Mouse (Mus musculus) embryonic facial prominence, embryonic 14.5 days (tissue): ENCODE measurements around the gene Atxn3. TPM values are rescaled to one million over a fixed set of nuclear protein-coding genes. Genes with fewer than 3 reads are reported as not detected.

Experiments used
- ATAC-seq: fragments of 200-750 bp; cut with Nextera tagmentation; 2 replicates; pipeline ENCODE4 v1.8.0; 2017; ENCODE audit warnings: low read depth, moderate number of reproducible peaks, moderate TSS enrichment
- DNase-seq: peaks from one replicate; pipeline ENCODE4 v3.0.0-alpha.2; 2015; ENCODE audit warnings: low spot score
- H3K27ac ChIP-seq: fragments of 300-500 bp; sonication (generic); replicated peaks from 2 replicates; pipeline ENCODE4 v1.5.1; 2014; ENCODE audit warnings: low read depth, mild to moderate bottlenecking, low read length, moderate library complexity
- H3K27me3 ChIP-seq: fragments of 300-500 bp; sonication (generic); replicated peaks from 2 replicates; pipeline ENCODE4 v1.6.1; 2014; ENCODE audit warnings: low read length; ENCODE audit not compliant: control insufficient read depth, insufficient read depth
- H3K36me3 ChIP-seq: fragments of 300-500 bp; sonication (generic); 2 replicates; pipeline ENCODE4 v1.6.1; 2014; ENCODE audit warnings: low read length, mixed read lengths; ENCODE audit not compliant: control insufficient read depth, insufficient read depth
- H3K4me1 ChIP-seq: fragments of 300-500 bp; sonication (generic); 2 replicates; pipeline ENCODE4 v1.6.1; 2014; ENCODE audit warnings: antibody characterized with exemption, low read length; ENCODE audit not compliant: control insufficient read depth, insufficient read depth
- H3K4me2 ChIP-seq: fragments of 300-500 bp; sonication (generic); 2 replicates; pipeline ENCODE4 v1.6.1; 2014; ENCODE audit warnings: low read depth, mild to moderate bottlenecking, low read length, moderate library complexity, mixed read lengths
- H3K4me3 ChIP-seq: fragments of 300-500 bp; sonication (generic); 2 replicates; pipeline ENCODE4 v1.5.1; 2014; ENCODE audit warnings: low read depth, mild to moderate bottlenecking, low read length
- H3K9ac ChIP-seq: fragments of 300-500 bp; sonication (generic); 2 replicates; pipeline ENCODE4 v1.6.1; 2014; ENCODE audit warnings: low read depth, mild to moderate bottlenecking, low read length, moderate library complexity, mixed read lengths
- H3K9me3 ChIP-seq: fragments of 300-500 bp; sonication (generic); 2 replicates; pipeline ENCODE4 v1.6.1; 2016; ENCODE audit warnings: low read length; ENCODE audit not compliant: control insufficient read depth
- WGBS: fragments of 180-500 bp; shearing (Covaris S2); extraction: QIAGEN DNeasy Blood & Tissue Kit; methylation state at CpG from one replicate; pipeline ENCODE4 v1.1.7; 2014; 5-methylcytosine and 5-hydroxymethylcytosine counted together
- polyA plus RNA-seq: library from polyadenylated mRNA; unstranded; fragments of >200 nt; fragmentation: Nextera tagmentation; extraction: Ambion mirVana; gene quantifications from 2 replicates; pipeline ENCODE4 v1.2.1, GENCODE M21; 2014

Atxn3 gene
- polyA plus RNA-seq, 1 experiment from 2014 or later: 11.3 TPM

- peaks cover 21% of the 10 kb centered on the region for H3K4me1 ChIP-seq
- H3K27me3 ChIP-seq: 0 out of 2 replicates have a peak, but pooled peaks cover 2% of the 10 kb centered on the region
- no peak overlapping the region for H3K9ac ChIP-seq
- ATAC-seq (no peak), DNase-seq (no peak)
- no peak overlapping the region for H3K4me3 ChIP-seq
- WGBS: 93% methylated on average over 6 of the region's 6 CpGs
- H3K36me3 ChIP-seq: peaks cover 24% of the 10 kb centered on the region
- H3K4me2 ChIP-seq: no peak overlapping the region
- no peaks in the 10 kb centered on the region for H3K9me3 ChIP-seq
- no peak overlapping the region for H3K27ac ChIP-seq
These were observed 47.7 kb downstream of the Atxn3 start for GRCm38 (mm10) chr12:101910360-101910759.

GRCm38 (mm10) chr12:101905817-101906216 is 52.2 kb downstream of the Atxn3 start:
- 84% methylated on average over 12 of the region's 12 CpGs for WGBS
- Histone ChIP-seq H3K27ac (no peak overlapping the region), H3K36me3 (peaks cover 50% of the 10 kb centered on the region), H3K9me3 (no peaks in the 10 kb centered on the region), H3K27me3 (no peaks in the 10 kb centered on the region), H3K4me3 (no peak overlapping the region), H3K9ac (0 out of 2 replicates have a peak overlapping the region, but pooled peaks have one; percentile 11), H3K4me1 (peaks cover 4% of the 10 kb centered on the region; the same call in 1 of the 2 replicates), H3K4me2 (no peak overlapping the region)
- ATAC-seq (no peak), DNase-seq (no peak)

GRCm38 (mm10) chr12:101904906-101905305 is 53.1 kb downstream of the Atxn3 start:
- no peak for DNase-seq
- Histone ChIP-seq H3K9ac (no peak overlapping the region), H3K9me3 (no peaks in the 10 kb centered on the region), H3K4me3 (no peak overlapping the region), H3K36me3 (peaks cover 52% of the 10 kb centered on the region), H3K27me3 (no peaks in the 10 kb centered on the region), H3K4me2 (no peak overlapping the region), H3K27ac (no peak overlapping the region), H3K4me1 (no peaks in the 10 kb centered on the region)
- WGBS: 81% methylated on average over 4 of the region's 4 CpGs
- ATAC-seq: no peak

DNA sequence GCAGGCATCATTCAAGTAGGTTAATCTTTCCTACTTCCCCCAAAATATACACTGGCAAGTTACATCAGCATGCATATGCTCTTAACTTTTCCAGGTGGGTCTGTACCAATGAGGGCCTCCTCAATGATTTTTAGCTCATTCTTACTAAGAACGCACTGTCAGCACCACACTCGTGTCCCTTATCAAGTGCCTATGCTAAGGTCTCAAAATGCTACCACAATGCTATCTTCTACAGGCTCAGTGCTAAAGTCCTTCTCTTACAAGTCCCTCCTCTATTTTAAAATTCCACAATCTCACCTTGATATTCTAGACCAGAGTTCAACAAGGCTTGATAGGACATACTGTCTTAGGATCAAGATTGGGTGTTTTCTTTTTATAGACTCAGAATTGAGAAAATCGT is 53.9 kb downstream of the Atxn3 start:
- Histone ChIP-seq H3K9ac (no peak overlapping the region), H3K9me3 (no peaks in the 10 kb centered on the region), H3K27ac (no peak overlapping the region), H3K4me1 (no peaks in the 10 kb centered on the region), H3K4me2 (no peak overlapping the region), H3K27me3 (no peaks in the 10 kb centered on the region), H3K36me3 (peaks cover 50% of the 10 kb centered on the region), H3K4me3 (no peak overlapping the region)
- ATAC-seq: no peak
- WGBS: 95% methylated on average over 3 of the region's 3 CpGs
- no peak for DNase-seq

GRCm38 (mm10) chr12:101899671-101900245 is 58.3 kb downstream of the Atxn3 start:
- 84% methylated on average over 2 of the region's 2 CpGs for WGBS
- H3K9me3 ChIP-seq: no peaks in the 10 kb centered on the region

DNA sequence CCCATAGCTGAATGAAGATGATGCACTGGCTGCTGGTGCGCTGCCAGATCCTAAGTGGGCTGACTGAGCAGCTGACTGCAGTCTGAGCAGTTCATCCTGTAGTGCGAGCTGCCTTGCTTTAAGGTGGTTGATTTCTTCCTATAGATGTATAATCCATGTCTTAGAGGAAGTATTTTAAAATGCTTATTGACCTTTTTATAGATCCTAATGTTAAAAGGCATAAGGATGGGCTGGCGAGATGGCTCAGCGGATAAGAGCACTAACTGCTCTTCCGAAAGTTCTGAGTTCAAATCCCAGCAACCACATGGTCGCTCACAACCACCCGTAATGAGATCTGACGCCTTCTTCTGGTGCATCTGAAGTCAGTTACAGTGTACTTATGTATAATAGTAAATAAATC is 59.1 kb downstream of the Atxn3 start:
- Histone ChIP-seq H3K4me2 (no peak overlapping the region), H3K4me1 (no peaks in the 10 kb centered on the region), H3K9me3 (no peaks in the 10 kb centered on the region), H3K4me3 (no peak overlapping the region), H3K27ac (no peak overlapping the region), H3K36me3 (peaks cover 43% of the 10 kb centered on the region), H3K27me3 (no peaks in the 10 kb centered on the region), H3K9ac (no peak overlapping the region)
- ATAC-seq: no peak
- no peak for DNase-seq
- 96% methylated on average over 8 of the region's 8 CpGs for WGBS

More at GRCm38 (mm10) chr12:101899671-101900245, 58.3 kb downstream of the Atxn3 start:
- Histone ChIP-seq H3K4me3 (no peak overlapping the region), H3K4me1 (no peaks in the 10 kb centered on the region), H3K4me2 (no peak overlapping the region), H3K36me3 (peaks cover 41% of the 10 kb centered on the region), H3K27ac (no peak overlapping the region), H3K9ac (no peak overlapping the region), H3K27me3 (no peaks in the 10 kb centered on the region)
- DNase-seq (no peak), ATAC-seq (no peak)

GRCm38 (mm10) chr12:101897113-101897512 is 60.9 kb downstream of the Atxn3 start:
- no peak for DNase-seq
- Histone ChIP-seq H3K27me3 (no peaks in the 10 kb centered on the region), H3K4me3 (no peak overlapping the region), H3K9me3 (no peaks in the 10 kb centered on the region), H3K4me2 (no peak overlapping the region), H3K27ac (no peak overlapping the region), H3K4me1 (no peaks in the 10 kb centered on the region), H3K36me3 (peaks cover 46% of the 10 kb centered on the region), H3K9ac (no peak overlapping the region)
- 86% methylated on average over 7 of the region's 7 CpGs for WGBS
- ATAC-seq: no peak

- Histone ChIP-seq H3K36me3 (peaks cover 62% of the 10 kb centered on the region), H3K4me2 (no peak overlapping the region), H3K27me3 (no peaks in the 10 kb centered on the region), H3K9ac (no peak overlapping the region), H3K4me3 (no peak overlapping the region), H3K9me3 (no peaks in the 10 kb centered on the region), H3K27ac (no peak overlapping the region), H3K4me1 (no peaks in the 10 kb centered on the region)
- WGBS: 92% methylated on average over 8 of the region's 8 CpGs
- no peak for ATAC-seq
- DNase-seq: no peak
These were observed 64.8 kb downstream of the Atxn3 start for GRCm38 (mm10) chr12:101893296-101893695.

DNA sequence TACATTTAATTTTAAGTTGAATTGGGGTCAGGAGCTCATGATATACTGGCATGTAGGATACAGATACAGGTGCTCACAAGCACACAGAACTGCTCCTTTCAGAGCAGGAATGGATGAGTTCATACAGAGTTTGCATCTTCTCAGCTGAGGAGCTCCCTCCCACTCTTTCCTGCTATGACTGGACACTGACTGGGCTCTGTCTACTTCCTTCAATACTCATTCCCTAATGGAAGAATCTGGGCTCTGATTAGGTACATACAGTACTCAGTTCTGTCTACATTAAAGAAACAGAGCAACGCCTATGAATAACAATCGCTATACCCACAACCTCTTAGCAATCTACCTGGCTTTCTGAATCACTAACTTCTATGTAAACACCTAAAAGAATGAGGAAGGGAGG is 65.2 kb downstream of the Atxn3 start:
- Histone ChIP-seq H3K9me3 (no peaks in the 10 kb centered on the region), H3K4me2 (no peak overlapping the region), H3K4me3 (no peak overlapping the region), H3K4me1 (no peaks in the 10 kb centered on the region), H3K27ac (no peak overlapping the region), H3K36me3 (peaks cover 63% of the 10 kb centered on the region), H3K27me3 (no peaks in the 10 kb centered on the region), H3K9ac (no peak overlapping the region)
- no peak for ATAC-seq
- 94% methylated on average over 2 of the region's 2 CpGs for WGBS
- no peak for DNase-seq
